Mouse (Mus musculus) neural tube, embryonic 12.5 days (tissue): ENCODE results near the gene Gpr65. TPM values are rescaled to one million over a fixed set of nuclear protein-coding genes. Genes with fewer than 3 reads are reported as not detected.

ENCODE experiments used
- polyA plus RNA-seq: library from polyadenylated mRNA; unstranded; fragments of >200 nt; fragmentation: Nextera tagmentation; extraction: Ambion mirVana; gene quantifications from 2 replicates; pipeline ENCODE4 v1.2.1, GENCODE M21; 2016

The Gpr65 gene
- polyA plus RNA-seq, 1 experiment from 2014 or later: 0.86 TPM

Other genes with a start within 250 kb of the Gpr65 start
- gene Galc, start 9.2 kb upstream of the Gpr65 start, polyA plus RNA-seq: 11.2 and 12.3 TPM in 2 replicates